Mouse (Mus musculus): ENCODE measurements around the gene Cdk2ap1. TPM values are rescaled to one million over a fixed set of nuclear protein-coding genes. Genes with fewer than 3 reads are reported as not detected.

Cdk2ap1 gene
- 13.5 and 14.6 TPM in 2 replicates for polyA plus RNA-seq (2021; fragmentation: Nextera tagmentation)
- long read RNA-seq, experiment 1, partial matches to known transcripts: 6 of 12 reads
- long read RNA-seq, experiment 1, other reads (novel, unspliced or antisense): 2 of 12 reads
- long read RNA-seq, experiment 2, partial matches to known transcripts: 0 of 10 reads
- long read RNA-seq, experiment 2, other reads (novel, unspliced or antisense): 1 of 10 reads

DNA sequence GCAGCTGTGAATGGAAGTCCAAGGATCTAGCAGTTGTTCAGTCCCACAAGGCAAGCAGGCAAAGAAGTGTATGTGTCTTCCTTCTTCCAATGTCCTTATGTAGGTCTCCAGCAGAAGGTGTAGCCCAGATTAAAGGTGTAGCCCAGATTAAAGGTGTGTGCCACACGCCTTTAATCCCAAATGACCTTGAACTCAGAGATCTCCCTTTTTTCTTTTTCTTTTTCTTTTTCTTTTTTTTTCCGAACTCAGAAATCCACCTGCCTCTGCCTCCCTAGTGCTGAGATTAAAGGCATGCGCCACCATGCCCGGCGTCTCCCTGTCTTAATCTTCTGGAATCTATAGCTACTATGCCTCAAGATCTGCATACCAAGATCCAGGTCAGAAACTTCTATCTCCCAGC lies at the start of gene Cdk2ap1:
Gene Cdk2ap1 (minus strand): TSS at position 101 of the 400 bp plus-strand sequence.

DNA sequence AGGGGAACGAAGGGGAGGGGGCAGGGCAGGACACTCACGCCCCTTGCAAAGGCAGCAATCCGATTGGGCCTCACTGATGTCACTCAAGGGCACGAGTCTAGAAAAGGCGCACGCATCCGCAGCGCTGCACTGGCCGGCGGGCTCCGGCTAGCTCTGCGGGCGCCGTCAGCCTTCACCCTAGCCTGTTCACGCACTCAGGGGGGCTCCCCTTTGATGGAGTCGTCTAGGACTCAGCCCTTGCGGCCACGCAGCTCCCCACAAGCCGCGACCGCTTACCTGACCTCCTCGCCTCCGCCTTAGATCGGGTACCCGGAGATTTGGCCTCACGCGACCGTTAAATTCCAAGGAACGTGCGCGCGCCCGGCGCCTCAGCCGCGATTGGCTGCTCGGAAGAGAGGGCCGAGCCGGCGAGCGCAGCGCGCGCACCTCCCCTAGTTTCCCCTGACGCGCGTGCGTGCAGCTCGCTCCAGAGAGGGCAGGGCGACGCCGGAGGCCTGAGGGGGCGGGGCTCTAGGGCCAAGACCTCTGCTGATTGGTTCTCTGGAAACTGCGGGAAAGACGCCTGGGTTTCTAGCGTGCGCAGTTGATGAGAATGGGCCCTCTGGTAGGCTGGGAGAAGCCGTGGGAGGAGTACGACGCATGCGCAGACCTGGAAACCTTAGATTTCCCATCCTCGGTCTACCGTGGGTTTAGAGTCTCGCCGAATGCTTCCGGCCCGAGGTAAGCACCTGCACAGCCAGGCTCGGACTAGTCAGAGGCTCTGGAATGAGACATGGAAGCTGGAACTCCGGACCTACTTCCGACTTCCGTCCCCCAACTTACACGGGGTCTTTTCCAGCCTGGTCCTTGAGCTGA lies 35.1 kb downstream of the Cdk2ap1 start, which contains the start of the genes Mphosph9 and 2810006K23Rik:
Gene Mphosph9 (minus strand): TSS at position 463 of the 855 bp plus-strand sequence.
Gene 2810006K23Rik (plus strand): TSS at position 580 of the 855 bp plus-strand sequence.

Other genes with a start within 250 kb of the Cdk2ap1 start
- gene Arl6ip4, start 247.0 kb downstream of the Cdk2ap1 start, polyA plus RNA-seq (2021; fragmentation: Nextera tagmentation): 108 and 119 TPM in 2 replicates
- 36.2 and 36.6 TPM in 2 replicates for gene Pitpnm2, start 113.3 kb downstream of the Cdk2ap1 start, polyA plus RNA-seq (2021; fragmentation: Nextera tagmentation)
- 7.5 and 10.0 TPM in 2 replicates for gene Mphosph9, start 35.1 kb downstream of the Cdk2ap1 start, polyA plus RNA-seq (2021; fragmentation: Nextera tagmentation)
- gene 2810006K23Rik, start 35.0 kb downstream of the Cdk2ap1 start, polyA plus RNA-seq (2021; fragmentation: Nextera tagmentation): 10.2 and 12.2 TPM in 2 replicates
- gene Sbno1, start 62.9 kb upstream of the Cdk2ap1 start, polyA plus RNA-seq (2021; fragmentation: Nextera tagmentation): 52.9 and 53.6 TPM in 2 replicates
- gene Kmt5a, start 76.8 kb upstream of the Cdk2ap1 start, polyA plus RNA-seq (2021; fragmentation: Nextera tagmentation): 4.9 and 5.2 TPM in 2 replicates
- gene Rilpl2, start 115.3 kb upstream of the Cdk2ap1 start, polyA plus RNA-seq (2021; fragmentation: Nextera tagmentation): 31.8 and 35.4 TPM in 2 replicates
- 5.9 and 7.7 TPM in 2 replicates for gene Snrnp35, start 120.1 kb upstream of the Cdk2ap1 start, polyA plus RNA-seq (2021; fragmentation: Nextera tagmentation)
- gene Rilpl1, start 168.3 kb upstream of the Cdk2ap1 start, polyA plus RNA-seq (2021; fragmentation: Nextera tagmentation): 15.0 and 15.5 TPM in 2 replicates
- 240 and 241 TPM in 2 replicates for gene Tmed2, start 177.6 kb upstream of the Cdk2ap1 start, polyA plus RNA-seq (2021; fragmentation: Nextera tagmentation)
- 11.7 and 11.9 TPM in 2 replicates for gene Ddx55, start 189.8 kb upstream of the Cdk2ap1 start, polyA plus RNA-seq (2021; fragmentation: Nextera tagmentation)
- 39.6 and 40.4 TPM in 2 replicates for gene Eif2b1, start 216.0 kb upstream of the Cdk2ap1 start, polyA plus RNA-seq (2021; fragmentation: Nextera tagmentation)
- gene Gtf2h3, start 216.1 kb upstream of the Cdk2ap1 start, polyA plus RNA-seq (2021; fragmentation: Nextera tagmentation): 17.8 and 19.3 TPM in 2 replicates

All from layer of hippocampus, adult 6 months (tissue).